Mouse (Mus musculus) E14TG2a.4 (cell line): Measurements from ENCODE around the gene Zfp598.

Experiments
- CTCF ChIP-seq: conservative IDR thresholded peaks from 2 replicates; pipeline ENCODE4 v1.5.1; 2014; ENCODE audit warnings: low read length
- NANOG ChIP-seq: IDR thresholded peaks from 2 replicates; pipeline ENCODE4 v1.6.1; 2014; ENCODE audit warnings: borderline replicate concordance, low read length, mixed read lengths

DNA sequence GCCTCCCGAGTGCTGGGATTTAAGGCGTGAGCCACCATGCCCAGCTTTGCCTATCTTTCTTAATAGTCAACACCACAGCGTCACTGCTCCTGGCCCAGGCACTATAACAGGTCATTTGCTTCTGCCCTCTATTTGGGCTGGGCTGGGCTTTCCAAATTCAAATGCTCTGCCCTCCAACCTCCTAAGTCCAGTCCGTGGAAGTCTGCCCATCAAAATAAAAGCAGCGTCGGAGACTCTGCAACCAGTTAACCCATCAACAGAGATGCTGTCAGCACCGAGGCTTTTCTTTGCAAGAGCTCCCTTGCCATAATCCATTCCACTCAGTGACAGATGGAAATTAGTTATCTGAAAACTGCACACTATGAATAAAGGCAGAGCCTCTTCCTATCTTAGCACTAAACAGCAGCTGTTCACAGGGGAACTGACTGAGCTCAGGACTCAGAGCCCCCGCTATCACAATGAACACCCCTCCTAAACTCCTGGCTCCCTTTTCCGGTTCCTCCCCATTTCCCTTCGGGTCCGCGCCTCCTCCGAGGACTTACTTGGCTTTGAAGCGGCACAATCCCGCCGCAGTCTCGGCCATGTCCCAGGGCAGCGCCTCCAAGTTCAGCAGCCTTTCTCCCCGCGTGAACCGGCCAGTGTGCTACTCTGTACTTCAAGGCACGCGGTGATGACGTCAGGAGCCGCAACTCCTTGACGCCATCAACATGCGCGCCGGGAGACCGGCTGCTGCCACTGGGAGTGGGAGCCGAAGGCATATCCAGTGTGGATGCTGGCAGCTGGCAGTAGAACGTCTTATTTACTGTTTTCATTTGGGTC lies 37.7 kb downstream of the Zfp598 start, which contains the start of gene Tbl3:
- no peak for TF ChIP-seq CTCF
- no peak for TF ChIP-seq NANOG
